Mouse (Mus musculus): Measurements from ENCODE around the gene Txn1. TPM values are rescaled to one million over a fixed set of nuclear protein-coding genes. Genes with fewer than 3 reads are reported as not detected.

Gene Txn1
- polyA plus RNA-seq, 1 experiment from 2014 or later: 476 TPM

Other genes starting within 250 kb of the Txn1 start
- gene Akap2, start 238.8 kb downstream of the Txn1 start, polyA plus RNA-seq (2015; fragmentation: Nextera tagmentation; extraction: Ambion mirVana): 21.2 and 23.4 TPM in 2 replicates
- 10.4 and 11.4 TPM in 2 replicates for gene D630039A03Rik, start 40.1 kb downstream of the Txn1 start, polyA plus RNA-seq (2015; fragmentation: Nextera tagmentation; extraction: Ambion mirVana)
- not detected in 2 replicates for gene Txndc8, start 52.7 kb upstream of the Txn1 start, polyA plus RNA-seq (2015; fragmentation: Nextera tagmentation; extraction: Ambion mirVana)

All from stomach, embryonic 15.5 days (tissue).